Mouse (Mus musculus) embryonic fibroblast, embryonic 13.5 days (primary cell): Measurements from ENCODE around the gene Btnl2.

ENCODE experiments used
- CTCF ChIP-seq: IDR thresholded peaks from 2 replicates; pipeline ENCODE4 v1.5.1; 2011; ENCODE audit warnings: mild to moderate bottlenecking, control low read depth, low read length, moderate library complexity, borderline replicate concordance; ENCODE audit not compliant: insufficient read depth
- POLR2A ChIP-seq: IDR thresholded peaks from 2 replicates; pipeline ENCODE4 v1.6.1; 2011; ENCODE audit warnings: low read depth, mild to moderate bottlenecking, control low read depth, low read length, moderate library complexity

DNA sequence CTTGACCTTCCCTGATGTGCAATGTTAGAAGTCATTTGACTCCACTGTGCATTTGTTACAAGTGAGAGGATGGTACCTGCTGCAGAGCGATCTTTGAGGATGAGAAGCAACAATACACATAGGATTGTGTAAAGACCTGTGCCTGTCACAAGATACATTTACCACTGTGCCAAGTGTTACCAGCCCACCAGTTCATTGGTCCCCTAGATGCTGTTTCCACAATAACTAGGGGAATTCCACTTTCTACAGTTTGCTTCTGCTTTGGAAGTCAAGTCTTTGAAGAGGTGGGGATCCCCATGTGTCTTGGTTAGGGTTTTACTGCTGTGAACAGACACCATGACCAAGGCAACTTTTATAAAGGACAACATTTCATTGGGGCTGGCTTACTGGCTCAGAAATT lies 23.4 kb upstream of the Btnl2 start:
- TF ChIP-seq POLR2A, result no peak
- TF ChIP-seq CTCF, result no peak
